Mouse (Mus musculus) CD4-positive naive resting alpha-beta T cell, adult 76 days (primary cell): ENCODE data around the gene Fnip1. TPM values are rescaled to one million over a fixed set of nuclear protein-coding genes. Genes with fewer than 3 reads are reported as not detected.

Source experiments
- total RNA-seq: library from RNA; stranded (reverse); gene quantifications from one replicate; pipeline ENCODE4 v1.2.4, GENCODE M21; 2023

Gene Fnip1
- 45.8 TPM for total RNA-seq

DNA sequence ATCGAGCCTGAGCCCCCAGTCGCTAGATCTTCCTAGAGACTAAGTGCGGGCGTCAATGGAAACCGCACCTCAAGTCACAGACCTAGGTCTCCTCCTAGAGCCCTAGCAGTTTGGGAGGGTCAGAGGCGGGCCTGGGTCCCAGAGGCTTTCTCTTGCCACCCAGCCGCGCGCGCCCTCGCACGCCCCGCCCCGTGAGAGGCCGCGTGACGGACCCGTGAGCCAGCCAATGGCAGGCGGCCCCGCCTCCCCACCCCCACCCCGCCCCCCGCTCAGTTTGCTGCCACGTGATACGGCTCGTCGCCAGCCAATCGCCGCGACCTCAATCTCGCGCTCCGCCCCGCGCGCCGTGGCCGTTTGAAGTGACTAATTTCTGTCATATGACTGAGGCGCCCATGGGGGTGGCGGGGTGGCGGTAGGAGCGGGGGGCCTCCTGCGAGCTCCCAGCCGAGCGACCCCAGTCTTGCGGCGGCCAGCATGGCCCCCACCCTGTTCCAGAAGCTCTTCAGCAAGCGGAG is at the start of gene Fnip1:
Gene Fnip1 (plus strand): TSS at position 377 of the 515 bp plus-strand sequence.

DNA sequence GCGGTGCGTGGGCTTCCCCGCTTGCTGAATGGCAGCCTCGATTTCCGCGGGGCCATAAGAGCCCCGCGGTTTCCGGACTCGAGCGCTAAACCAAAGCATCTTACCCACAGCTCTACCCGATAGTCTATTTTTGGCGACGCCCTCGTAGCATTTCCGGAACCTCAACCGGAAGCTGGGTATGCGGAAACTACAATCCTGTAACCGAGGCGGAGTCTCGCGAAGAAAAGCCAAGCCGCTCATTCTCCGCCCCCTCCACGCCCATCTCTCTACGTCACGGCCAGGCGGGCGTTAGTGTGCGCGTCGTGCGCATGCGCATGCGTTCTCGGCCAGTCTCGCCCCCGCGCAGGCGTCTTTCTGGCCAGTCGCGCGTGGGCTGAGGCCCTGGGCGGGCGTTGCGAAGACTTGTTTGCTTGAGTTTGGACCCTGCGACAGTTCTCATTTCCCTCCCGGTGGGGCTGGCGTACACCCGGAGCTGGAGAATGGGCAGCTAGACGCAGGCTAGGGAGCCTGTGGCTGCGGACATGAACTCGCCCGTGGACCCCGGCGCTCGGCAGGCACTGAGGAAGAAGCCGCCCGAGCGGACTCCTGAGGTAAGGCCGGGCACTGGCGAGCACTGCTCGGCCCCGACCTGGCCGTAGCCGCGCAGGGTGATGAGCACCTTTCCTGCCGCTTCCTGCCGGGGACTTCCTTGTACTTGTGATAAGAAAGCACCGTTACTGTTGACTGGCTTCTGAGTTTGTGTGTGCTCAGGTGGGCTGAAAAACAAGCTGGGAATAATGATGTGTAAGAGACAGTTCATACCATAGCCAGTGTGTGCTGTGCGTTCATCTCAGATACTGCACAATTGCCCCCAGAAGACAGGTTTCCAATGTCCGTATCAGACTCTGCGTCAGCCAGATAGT is 84.8 kb downstream of the Fnip1 start, which contains the start of gene Rapgef6:
Gene Rapgef6 (plus strand): TSS at position 319 of the 902 bp plus-strand sequence.

Other genes starting within 250 kb of the Fnip1 start
- gene Csf2, start 188.5 kb upstream of the Fnip1 start, total RNA-seq = 2.0 TPM
- not detected for gene Il3, start 170.9 kb upstream of the Fnip1 start, total RNA-seq
- gene Acsl6, start 134.4 kb upstream of the Fnip1 start, total RNA-seq = not detected
- gene Meikin, start 67.5 kb upstream of the Fnip1 start, total RNA-seq = not detected
- gene Rapgef6, start 84.6 kb downstream of the Fnip1 start, total RNA-seq = 295 TPM